ENCODE assay signal across 29 mouse cellular contexts in the genomic region with DNA sequence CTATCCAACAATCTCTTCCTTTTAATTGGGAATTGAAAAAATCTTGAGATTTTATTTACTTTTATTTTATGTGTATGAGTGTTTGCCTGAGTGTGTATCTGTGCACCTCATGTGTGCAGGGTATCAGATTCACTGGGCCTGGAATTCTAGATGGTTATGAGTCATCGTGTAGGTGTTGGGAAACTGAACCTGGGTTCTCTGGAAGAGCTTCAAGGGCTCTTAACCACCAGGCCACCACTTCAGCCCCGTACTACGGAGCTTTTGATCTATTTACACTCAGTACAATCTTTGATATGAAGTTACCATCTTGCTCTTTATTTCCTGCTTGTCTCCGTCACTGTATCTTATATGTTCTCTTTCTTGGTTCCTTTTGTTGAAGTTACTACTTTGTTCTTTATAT. TPM values are rescaled to one million over a fixed set of nuclear protein-coding genes. Genes with fewer than 3 reads are reported as not detected.
DNase-seq lines count a peak whose midpoint lies in the region; TF ChIP-seq lines count a peak whose summit lies in the region.
"Had no signal": no experiment of that assay in that cellular context is flagged by ENCODE, and none has a peak within 500 bp of the region (broad histone marks: within the 10 kb centered on the region; RNA-seq: fewer than 3 reads in every experiment).

No protein-coding gene starts in this region.

- no peak for TF ChIP-seq CTCF in lung, adult 2 months (IDR thresholded peaks at IDR 0.05; ENCODE audit: insufficient read depth, low read length)

- 58% methylated on average over 4 of the region's 4 CpGs for WGBS in lung, adult 2 months

- no peak for TF ChIP-seq POLR2A in lung, adult 2 months (IDR thresholded peaks at IDR 0.05; ENCODE audit: borderline replicate concordance, extremely low read depth, low read depth, low read length)

- peak; percentile 52 to 67 for DNase-seq in lung, adult 18-20 months
- no peak for DNase-seq in lung, adult 2 months
- peak; percentile 22 for DNase-seq in lung, postnatal 14 days
- DNase-seq in lung, postnatal 4 days, result peak; percentile 13 to 35
- DNase-seq in urinary bladder, postnatal 14 days (ENCODE audit: low spot score), result no peak
- no peak for DNase-seq in adrenal gland, adult 2 months
- DNase-seq: adrenal gland, postnatal 10 days; adrenal gland, postnatal 36 days; cerebellum, adult 18-20 months; cerebellum, adult 9-10 months; cerebellum, postnatal 14 days; gastrocnemius, adult 2 months; gastrocnemius, postnatal 14 days; heart, adult 18-20 months; heart, postnatal 10 days; heart, postnatal 36 days had no signal

- no peaks in the 10 kb centered on the region for H3K4me1 ChIP-seq in lung, adult 2 months (ENCODE audit: control insufficient read depth, insufficient read depth, low read length)
- H3K4me1 ChIP-seq: forebrain, embryonic 10.5 days; forebrain, embryonic 13.5 days; heart, embryonic 12.5 days; heart, embryonic 15.5 days had no signal

- no peak overlapping the region for H3K4me3 ChIP-seq in lung, adult 2 months (replicated peaks; ENCODE audit: extremely low read depth, low read depth, low read length)
- H3K4me3 ChIP-seq: forebrain, embryonic 10.5 days; forebrain, embryonic 13.5 days; gastrocnemius, adult 2 months; heart, embryonic 12.5 days; heart, embryonic 15.5 days; hindbrain, embryonic 10.5 days; hindbrain, embryonic 13.5 days had no signal

RNA-seq across cellular contexts. Expression of a gene that starts 42.4 kb away (rescaled TPM):
- polyA plus RNA-seq in lung, adult 2 months (2012; rRNA removed), result 0.29 TPM in 1 of 2 replicates, not detected in the other
- not detected for total RNA-seq in adrenal gland, adult 2 months (2021)
- polyA plus RNA-seq in adrenal gland, adult 2 months (2012; rRNA removed), result not detected in 2 replicates
- total RNA-seq: adrenal gland, postnatal 10 days; adrenal gland, postnatal 36 days; ES-E14; gastrocnemius, adult 2 months; gastrocnemius, postnatal 14 days; heart, adult 18-20 months; heart, postnatal 10 days; heart, postnatal 36 days had no signal
- polyA plus RNA-seq: activated CD4-positive, CD25-positive, alpha-beta regulatory T cell, adult 4 months; embryonic facial prominence, embryonic 11.5 days; embryonic facial prominence, embryonic 14.5 days; forebrain, embryonic 10.5 days; forebrain, embryonic 13.5 days; forebrain, embryonic 16.5 days; frontal cortex, adult 2 months; heart, embryonic 12.5 days; heart, embryonic 15.5 days; hindbrain, embryonic 10.5 days; hindbrain, embryonic 13.5 days; hindbrain, embryonic 16.5 days had no signal

Comparison
In these comparisons a context has a peak if more than half of its experiments do, and no peak if none do; other contexts are left out.
1. DNase-seq: peak in lung, adult 18-20 months (2 of 2), lung, postnatal 14 days (single experiment) and lung, postnatal 4 days (2 of 2); none in lung, adult 2 months (single experiment), urinary bladder, postnatal 14 days (single experiment) and adrenal gland, adult 2 months (single experiment).